Mouse (Mus musculus) mouse trophoblast stem cell (cell line): ENCODE results near the gene Armc3.

ENCODE experiments used
- in situ Hi-C, 2 experiments: fragments of 300-500 bp; cut with MseI, MboI; formaldehyde crosslinking; loops; 2 replicates in 1 of 2; 3 replicates in 1 of 2; pipeline ENCODE4 v1.15.1; 2025

The Armc3 gene

GRCm38 (mm10) chr2:19350167-19350566 is 151.1 kb downstream of the Armc3 start:
- in situ Hi-C loops, result no loop called here

GRCm38 (mm10) chr2:19351615-19352253 is 152.6 kb downstream of the Armc3 start:
- in situ Hi-C loops, result no loop called here

- in situ Hi-C loops, result no loop called here
These were observed 154.1 kb downstream of the Armc3 start for GRCm38 (mm10) chr2:19353158-19353557.
